Mouse (Mus musculus): Measurements from ENCODE around the gene D330020A13Rik. TPM values are rescaled to one million over a fixed set of nuclear protein-coding genes. Genes with fewer than 3 reads are reported as not detected.

D330020A13Rik gene
- not detected in 2 replicates for polyA plus RNA-seq (2014; fragmentation: Nextera tagmentation; extraction: Ambion mirVana)

DNA sequence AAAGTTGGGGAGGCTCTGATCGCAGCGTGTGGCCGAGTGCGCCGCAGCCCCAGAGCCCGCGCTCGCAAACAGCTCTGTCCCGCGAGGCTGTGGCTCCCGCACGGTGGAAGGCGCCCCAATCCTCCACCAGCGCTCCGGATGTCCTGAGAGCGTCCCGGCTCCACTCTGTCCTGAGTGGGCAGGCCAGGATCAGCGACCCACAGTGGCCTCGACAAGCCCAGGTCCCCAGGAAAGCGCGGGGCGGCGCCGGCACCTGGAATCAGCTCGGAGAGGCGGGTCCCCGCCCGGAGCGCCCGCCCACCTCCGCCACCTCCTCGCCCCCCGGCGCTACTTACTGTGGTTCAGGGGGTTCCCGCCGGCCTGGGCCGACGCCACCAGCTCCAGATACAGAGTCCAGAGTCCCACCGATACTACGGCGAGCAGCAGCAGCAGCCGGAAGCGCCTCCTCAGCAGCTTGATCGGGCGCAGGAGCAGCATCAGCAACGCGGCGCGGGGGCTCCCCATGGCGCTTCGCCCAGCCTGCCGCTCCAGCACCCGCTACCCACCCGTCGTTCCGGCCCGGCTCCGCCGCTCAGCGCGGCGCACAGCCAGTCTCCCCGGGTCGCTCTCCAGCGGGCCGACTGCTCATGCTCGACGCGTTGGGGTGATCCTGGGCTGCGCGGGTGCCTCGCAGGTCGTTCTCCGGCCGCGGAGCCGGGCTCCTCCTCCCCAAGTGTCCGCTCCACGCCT is at the start of gene D330020A13Rik, which contains the start of gene B4galnt3:
Gene D330020A13Rik, plus strand, starts transcription at position 309 of the 729 bp plus-strand sequence.
Gene B4galnt3, minus strand, starts transcription at position 504 of the 729 bp plus-strand sequence.
- under 1% methylated on average over 63 of the region's 79 CpGs for WGBS
- Histone ChIP-seq H3K27me3 (ENCODE audit: control insufficient read depth, insufficient read depth, low read length) (peaks cover 4% of the 10 kb centered on the region; the same call in 1 of the 2 replicates), H3K4me3 (ENCODE audit: low read depth, low read length) (peak within 1 kb of the TSS; percentile 63)

DNA sequence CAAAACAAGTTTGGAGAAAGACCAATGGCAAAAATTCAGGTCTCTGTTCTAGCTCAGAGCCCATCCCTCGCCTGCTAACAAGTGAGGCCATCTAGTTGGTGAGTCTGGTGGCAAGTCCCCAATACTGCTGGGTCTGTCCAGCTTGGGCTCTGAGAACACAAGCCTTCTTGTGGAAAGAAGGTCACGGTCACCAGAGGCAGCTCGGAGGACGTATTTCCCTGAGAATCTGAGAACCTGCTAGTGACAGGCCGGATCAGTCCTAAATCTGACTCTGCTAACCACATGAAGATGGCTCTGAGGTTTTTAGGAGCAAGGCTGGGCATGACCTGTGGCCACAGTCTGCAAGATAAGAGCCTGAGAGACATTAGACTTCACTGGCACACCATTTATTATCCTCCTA is 47.5 kb upstream of the D330020A13Rik start:
- H3K4me2 ChIP-seq (ENCODE audit: low read depth, low read length) = no peak overlapping the region
- H3K4me1 ChIP-seq (ENCODE audit: control insufficient read depth, insufficient read depth, low read length) = no peaks in the 10 kb centered on the region
- H3K9ac ChIP-seq (replicated peaks; ENCODE audit: low read depth, low read length) = no peak overlapping the region
- no peak overlapping the region for H3K4me3 ChIP-seq (ENCODE audit: low read depth, low read length)
- 91% methylated on average over 5 of the region's 5 CpGs for WGBS
- no peak overlapping the region for H3K27ac ChIP-seq (ENCODE audit: low read depth, low read length)
- ATAC-seq (ENCODE audit: low read depth) = no peak
- H3K9me3 ChIP-seq (ENCODE audit: control insufficient read depth, low read length) = no peaks in the 10 kb centered on the region
- no peaks in the 10 kb centered on the region for H3K27me3 ChIP-seq (ENCODE audit: control insufficient read depth, insufficient read depth, low read length)
- no peaks in the 10 kb centered on the region for H3K36me3 ChIP-seq (ENCODE audit: control insufficient read depth, insufficient read depth, low read length)

More for the DNA sequence above, at the start of gene D330020A13Rik, which contains the start of gene B4galnt3:
- no peaks in the 10 kb centered on the region for H3K36me3 ChIP-seq (ENCODE audit: control insufficient read depth, insufficient read depth, low read length)
- H3K9ac ChIP-seq (replicated peaks; ENCODE audit: low read depth, low read length) = peak within 1 kb of the TSS; percentile 53
- ATAC-seq (ENCODE audit: low read depth) = peak; percentile 85
- H3K9me3 ChIP-seq (ENCODE audit: control insufficient read depth, low read length) = no peaks in the 10 kb centered on the region
- H3K4me2 ChIP-seq (ENCODE audit: low read depth, low read length) = peak within 1 kb of the TSS; percentile 99
- H3K4me1 ChIP-seq (ENCODE audit: control insufficient read depth, insufficient read depth, low read length) = no peaks in the 10 kb centered on the region
- no peak within 1 kb of the TSS for H3K27ac ChIP-seq (ENCODE audit: low read depth, low read length)

DNA sequence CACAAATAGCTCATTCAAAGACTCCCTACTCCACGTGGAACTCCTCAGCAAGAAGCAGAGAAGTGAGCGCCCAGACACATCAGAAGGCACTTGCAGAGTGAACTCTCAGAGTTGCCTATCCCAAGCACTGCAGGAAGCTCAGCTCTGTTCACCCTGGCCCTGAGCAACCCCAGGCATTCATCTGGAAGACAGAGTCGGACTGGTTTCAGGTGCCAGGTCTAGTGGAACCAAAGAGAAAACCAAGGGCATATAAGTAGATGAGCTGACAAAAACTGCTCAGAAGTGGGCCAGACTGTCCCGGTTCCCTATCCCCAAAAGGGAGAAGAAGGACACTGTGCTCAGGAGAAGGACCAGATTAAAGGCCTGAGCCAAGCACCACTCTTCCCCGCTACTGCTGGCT is 44.3 kb upstream of the D330020A13Rik start:
- Histone ChIP-seq H3K4me3 (ENCODE audit: low read depth, low read length) (no peak overlapping the region), H3K4me2 (ENCODE audit: low read depth, low read length) (no peak overlapping the region), H3K27me3 (ENCODE audit: control insufficient read depth, insufficient read depth, low read length) (no peaks in the 10 kb centered on the region), H3K9me3 (ENCODE audit: control insufficient read depth, low read length) (no peaks in the 10 kb centered on the region), H3K27ac (ENCODE audit: low read depth, low read length) (no peak overlapping the region), H3K9ac (replicated peaks; ENCODE audit: low read depth, low read length) (no peak overlapping the region), H3K4me1 (ENCODE audit: control insufficient read depth, insufficient read depth, low read length) (no peaks in the 10 kb centered on the region), H3K36me3 (ENCODE audit: control insufficient read depth, insufficient read depth, low read length) (no peaks in the 10 kb centered on the region)
- 76% methylated on average over 5 of the region's 5 CpGs for WGBS
- no peak for ATAC-seq (ENCODE audit: low read depth)

DNA sequence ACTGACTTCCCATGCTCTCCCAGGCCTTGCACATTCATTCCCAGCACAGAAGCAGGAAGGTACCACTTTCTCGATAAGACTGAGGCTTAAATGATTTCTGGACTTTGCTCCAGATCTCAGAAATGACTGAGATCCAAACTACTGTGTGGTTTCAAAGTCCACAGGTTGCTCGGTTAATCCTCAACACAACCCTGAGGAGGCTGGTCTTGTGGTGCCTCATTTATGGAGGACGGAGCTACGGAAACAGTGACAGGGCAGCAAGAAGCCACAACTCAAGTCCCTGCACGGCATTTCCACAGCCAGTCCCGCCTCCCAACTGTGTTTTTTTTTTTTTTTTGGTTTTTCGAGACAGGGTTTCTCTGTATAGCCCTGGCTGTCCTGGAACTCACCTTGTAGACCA is 43.2 kb upstream of the D330020A13Rik start:
- Histone ChIP-seq H3K36me3 (ENCODE audit: control insufficient read depth, insufficient read depth, low read length) (no peaks in the 10 kb centered on the region), H3K27ac (ENCODE audit: low read depth, low read length) (no peak overlapping the region), H3K9me3 (ENCODE audit: control insufficient read depth, low read length) (no peaks in the 10 kb centered on the region), H3K27me3 (ENCODE audit: control insufficient read depth, insufficient read depth, low read length) (no peaks in the 10 kb centered on the region), H3K4me1 (ENCODE audit: control insufficient read depth, insufficient read depth, low read length) (no peaks in the 10 kb centered on the region), H3K4me2 (ENCODE audit: low read depth, low read length) (no peak overlapping the region), H3K4me3 (ENCODE audit: low read depth, low read length) (no peak overlapping the region), H3K9ac (replicated peaks; ENCODE audit: low read depth, low read length) (no peak overlapping the region)
- 90% methylated on average over 7 of the region's 7 CpGs for WGBS
- ATAC-seq (ENCODE audit: low read depth) = no peak

DNA sequence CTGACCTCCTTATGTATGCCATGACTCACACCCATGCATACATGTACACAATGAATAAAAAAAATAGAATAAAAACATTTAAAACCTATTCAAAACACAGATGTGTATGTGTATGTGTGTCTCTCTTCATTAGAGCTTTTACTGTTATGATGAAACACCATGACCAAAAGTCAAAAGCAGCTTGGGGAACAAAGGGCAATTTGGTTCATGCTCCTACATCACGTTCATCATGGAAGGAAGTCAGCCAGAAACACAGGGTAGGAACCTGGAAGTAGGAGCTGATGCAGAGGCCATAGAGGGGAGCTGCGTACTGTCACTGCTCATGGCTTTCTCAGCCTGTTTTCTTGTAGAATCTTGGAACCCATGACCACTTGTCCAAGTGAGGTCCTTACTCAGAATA is 41.4 kb upstream of the D330020A13Rik start:
- no peak for ATAC-seq (ENCODE audit: low read depth)
- no peaks in the 10 kb centered on the region for H3K4me1 ChIP-seq (ENCODE audit: control insufficient read depth, insufficient read depth, low read length)

DNA sequence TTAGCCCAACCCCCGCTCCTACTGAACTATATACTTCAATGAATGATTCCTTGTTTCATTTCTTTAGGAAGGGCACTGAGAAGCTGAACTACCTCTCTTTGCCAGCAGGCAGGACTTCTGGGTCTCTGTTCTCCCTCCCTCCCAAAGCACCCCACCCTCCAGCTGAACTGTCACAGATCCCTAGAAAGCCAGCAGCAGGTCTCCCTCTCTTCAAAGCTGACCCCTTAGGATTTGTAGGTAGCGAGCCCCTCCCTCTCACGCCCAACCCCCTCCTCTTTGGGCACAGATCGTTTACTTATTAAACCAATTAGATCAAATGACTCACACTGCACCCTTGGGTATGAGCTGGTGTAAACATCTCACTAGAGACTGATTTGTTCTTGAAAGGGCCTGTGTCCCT is 39.5 kb upstream of the D330020A13Rik start:
- Histone ChIP-seq H3K36me3 (ENCODE audit: control insufficient read depth, insufficient read depth, low read length) (no peaks in the 10 kb centered on the region), H3K27ac (ENCODE audit: low read depth, low read length) (no peak overlapping the region), H3K27me3 (ENCODE audit: control insufficient read depth, insufficient read depth, low read length) (no peaks in the 10 kb centered on the region), H3K4me3 (ENCODE audit: low read depth, low read length) (no peak overlapping the region), H3K4me1 (ENCODE audit: control insufficient read depth, insufficient read depth, low read length) (no peaks in the 10 kb centered on the region), H3K4me2 (ENCODE audit: low read depth, low read length) (no peak overlapping the region), H3K9me3 (ENCODE audit: control insufficient read depth, low read length) (no peaks in the 10 kb centered on the region), H3K9ac (replicated peaks; ENCODE audit: low read depth, low read length) (no peak overlapping the region)
- no peak for ATAC-seq (ENCODE audit: low read depth)
- 39% methylated on average over 4 of the region's 4 CpGs for WGBS

More for the DNA sequence above, 41.4 kb upstream of the D330020A13Rik start:
- no peak overlapping the region for H3K4me2 ChIP-seq (ENCODE audit: low read depth, low read length)
- H3K4me3 ChIP-seq (ENCODE audit: low read depth, low read length) = no peak overlapping the region
- H3K36me3 ChIP-seq (ENCODE audit: control insufficient read depth, insufficient read depth, low read length) = no peaks in the 10 kb centered on the region
- no peak overlapping the region for H3K27ac ChIP-seq (ENCODE audit: low read depth, low read length)
- H3K9me3 ChIP-seq (ENCODE audit: control insufficient read depth, low read length) = no peaks in the 10 kb centered on the region
- no peaks in the 10 kb centered on the region for H3K27me3 ChIP-seq (ENCODE audit: control insufficient read depth, insufficient read depth, low read length)
- WGBS = 89% methylated on average over 2 of the region's 2 CpGs
- H3K9ac ChIP-seq (replicated peaks; ENCODE audit: low read depth, low read length) = no peak overlapping the region

DNA sequence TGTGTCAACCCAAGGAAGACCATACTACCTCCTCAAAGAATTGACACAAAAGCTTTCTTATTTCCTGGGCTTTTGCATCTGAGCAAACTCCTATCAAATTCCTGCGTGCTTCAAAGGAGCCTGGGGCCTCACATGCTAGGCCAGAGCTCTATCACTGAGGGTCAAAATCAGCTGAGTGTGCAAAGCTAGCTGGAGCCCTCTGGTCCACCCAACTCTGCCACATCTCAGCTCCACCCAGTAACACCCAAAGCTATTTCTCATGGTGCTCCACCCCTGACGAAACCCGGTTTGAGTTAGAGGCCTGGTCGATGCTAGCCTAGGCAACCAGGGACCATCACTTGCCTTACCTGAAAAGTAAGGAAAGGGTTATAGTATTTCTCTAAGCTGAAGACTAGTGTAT is 39.0 kb upstream of the D330020A13Rik start:
- Histone ChIP-seq H3K27me3 (ENCODE audit: control insufficient read depth, insufficient read depth, low read length) (no peaks in the 10 kb centered on the region), H3K4me2 (ENCODE audit: low read depth, low read length) (no peak overlapping the region), H3K27ac (ENCODE audit: low read depth, low read length) (no peak overlapping the region), H3K4me3 (ENCODE audit: low read depth, low read length) (no peak overlapping the region), H3K36me3 (ENCODE audit: control insufficient read depth, insufficient read depth, low read length) (no peaks in the 10 kb centered on the region), H3K4me1 (ENCODE audit: control insufficient read depth, insufficient read depth, low read length) (no peaks in the 10 kb centered on the region), H3K9ac (replicated peaks; ENCODE audit: low read depth, low read length) (no peak overlapping the region), H3K9me3 (ENCODE audit: control insufficient read depth, low read length) (no peaks in the 10 kb centered on the region)
- WGBS = 70% methylated on average over 4 of the region's 4 CpGs
- no peak for ATAC-seq (ENCODE audit: low read depth)

DNA sequence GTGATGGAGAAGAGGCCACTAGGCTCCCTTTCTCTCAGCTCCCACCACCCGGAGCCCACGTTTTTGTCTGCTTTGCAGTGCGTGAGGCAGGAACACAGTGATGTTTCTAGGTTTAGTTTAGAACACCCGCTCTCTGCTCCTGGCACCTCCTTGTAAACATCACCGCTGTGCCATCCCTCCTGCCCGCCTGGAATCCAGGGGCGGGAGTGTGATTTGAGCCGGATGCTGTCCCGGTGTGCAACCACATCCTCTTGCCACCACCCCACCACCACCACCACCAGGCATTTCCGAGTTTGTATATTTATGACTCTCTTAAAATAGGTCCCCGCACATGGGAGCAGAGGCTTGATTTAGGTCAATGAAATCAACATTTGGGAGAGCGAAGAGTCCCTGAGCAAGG is 38.5 kb upstream of the D330020A13Rik start:
- H3K9ac ChIP-seq (replicated peaks; ENCODE audit: low read depth, low read length) = no peak overlapping the region
- H3K27ac ChIP-seq (ENCODE audit: low read depth, low read length) = no peak overlapping the region
- H3K4me1 ChIP-seq (ENCODE audit: control insufficient read depth, insufficient read depth, low read length) = no peaks in the 10 kb centered on the region
- no peak for ATAC-seq (ENCODE audit: low read depth)
- no peak overlapping the region for H3K4me2 ChIP-seq (ENCODE audit: low read depth, low read length)
- WGBS = 83% methylated on average over 12 of the region's 12 CpGs
- H3K9me3 ChIP-seq (ENCODE audit: control insufficient read depth, low read length) = no peaks in the 10 kb centered on the region
- no peak overlapping the region for H3K4me3 ChIP-seq (ENCODE audit: low read depth, low read length)
- H3K27me3 ChIP-seq (ENCODE audit: control insufficient read depth, insufficient read depth, low read length) = no peaks in the 10 kb centered on the region
- no peaks in the 10 kb centered on the region for H3K36me3 ChIP-seq (ENCODE audit: control insufficient read depth, insufficient read depth, low read length)

DNA sequence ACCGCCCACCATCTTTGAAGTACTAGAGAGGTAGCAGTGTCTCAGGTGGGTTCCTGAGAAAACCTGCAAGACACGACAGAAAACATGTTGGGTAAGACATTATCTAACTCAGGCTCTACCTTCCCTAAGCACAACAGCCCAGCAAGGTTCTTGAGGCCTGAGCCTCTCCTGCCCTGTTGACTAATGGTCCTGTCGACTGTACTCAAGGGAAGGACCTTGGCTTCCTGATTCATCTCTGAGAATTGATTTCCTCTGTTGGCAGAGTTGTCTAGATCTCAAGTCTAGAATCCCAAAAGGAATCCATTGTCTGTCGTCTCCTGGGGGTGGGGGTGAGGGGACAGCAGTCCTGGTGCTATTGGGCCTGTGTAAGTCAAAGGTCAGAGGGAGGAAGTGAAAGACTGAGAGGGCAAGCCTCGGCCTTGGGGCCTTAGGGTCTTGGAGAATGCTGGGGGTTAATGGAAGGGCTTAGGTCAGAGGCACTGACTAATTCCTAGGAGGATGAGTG is 37.7 kb upstream of the D330020A13Rik start:
- no peak for ATAC-seq (ENCODE audit: low read depth)
- Histone ChIP-seq H3K4me3 (ENCODE audit: low read depth, low read length) (no peak overlapping the region), H3K27me3 (ENCODE audit: control insufficient read depth, insufficient read depth, low read length) (no peaks in the 10 kb centered on the region), H3K4me2 (ENCODE audit: low read depth, low read length) (no peak overlapping the region), H3K36me3 (ENCODE audit: control insufficient read depth, insufficient read depth, low read length) (no peaks in the 10 kb centered on the region), H3K9me3 (ENCODE audit: control insufficient read depth, low read length) (no peaks in the 10 kb centered on the region), H3K27ac (ENCODE audit: low read depth, low read length) (no peak overlapping the region), H3K4me1 (ENCODE audit: control insufficient read depth, insufficient read depth, low read length) (no peaks in the 10 kb centered on the region), H3K9ac (replicated peaks; ENCODE audit: low read depth, low read length) (no peak overlapping the region)
- 73% methylated on average over 5 of the region's 5 CpGs for WGBS
